Mouse (Mus musculus): ENCODE results near the gene Klhdc1. TPM values are rescaled to one million over a fixed set of nuclear protein-coding genes. Genes with fewer than 3 reads are reported as not detected.
A peak's percentile ranks its signal among the peaks of the same experiment; 100 is the strongest.

The Klhdc1 gene
- total RNA-seq, 2 experiments from 2014 or later = 12.4 to 13.7 TPM

- no peak for DNase-seq (ENCODE audit: low spot score in 2 of 2)
Observed at GRCm38 (mm10) chr12:69220613-69221277, 20.2 kb upstream of the Klhdc1 start.

DNA sequence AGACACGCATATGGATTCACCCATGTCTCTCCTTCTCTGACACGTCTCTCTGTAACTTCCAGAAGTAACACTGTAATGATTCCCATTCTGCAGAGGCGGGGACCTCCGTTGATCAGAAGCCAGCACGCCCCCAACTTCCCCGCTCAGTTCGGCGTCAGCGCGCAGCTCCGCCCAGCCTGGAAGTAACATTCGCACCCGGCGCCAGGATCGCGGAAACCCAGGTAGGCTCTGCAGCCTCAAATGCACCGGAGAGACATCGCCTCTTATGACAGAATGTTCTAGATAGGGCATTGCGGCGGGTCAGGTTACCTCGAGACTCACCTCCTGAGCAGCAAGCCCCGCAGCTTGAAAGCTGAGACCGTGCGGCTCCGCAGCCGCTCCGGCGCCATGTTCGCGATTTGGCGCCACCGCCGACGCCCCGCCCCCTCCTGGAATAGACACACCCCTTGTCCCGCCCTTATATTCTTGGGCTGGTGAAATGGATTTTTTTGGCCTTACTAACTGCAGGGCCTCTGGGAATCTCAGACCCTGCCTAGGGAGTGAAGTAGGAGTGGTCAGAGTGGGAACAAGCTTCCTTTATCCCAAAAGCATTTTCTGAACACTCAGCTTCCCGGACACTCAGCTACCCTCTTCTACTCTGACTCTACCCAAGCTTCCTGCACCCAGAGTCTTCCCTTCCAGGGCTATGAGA is 13.1 kb upstream of the Klhdc1 start, which contains the start of gene Pole2:
Pole2 (minus strand) TSS at position 420 of the 691 bp plus-strand sequence.
- DNase-seq (ENCODE audit: low spot score in 2 of 2) = peak; percentile 81 to 87

GRCm38 (mm10) chr12:69229251-69229650 is 11.7 kb upstream of the Klhdc1 start:
- DNase-seq (ENCODE audit: low spot score in 2 of 2) = no peak

GRCm38 (mm10) chr12:69235782-69236181 is 5.2 kb upstream of the Klhdc1 start:
- no peak for DNase-seq (ENCODE audit: low spot score in 2 of 2)

GRCm38 (mm10) chr12:69238284-69238683 is 2.7 kb upstream of the Klhdc1 start:
- no peak for DNase-seq (ENCODE audit: low spot score in 2 of 2)

DNA sequence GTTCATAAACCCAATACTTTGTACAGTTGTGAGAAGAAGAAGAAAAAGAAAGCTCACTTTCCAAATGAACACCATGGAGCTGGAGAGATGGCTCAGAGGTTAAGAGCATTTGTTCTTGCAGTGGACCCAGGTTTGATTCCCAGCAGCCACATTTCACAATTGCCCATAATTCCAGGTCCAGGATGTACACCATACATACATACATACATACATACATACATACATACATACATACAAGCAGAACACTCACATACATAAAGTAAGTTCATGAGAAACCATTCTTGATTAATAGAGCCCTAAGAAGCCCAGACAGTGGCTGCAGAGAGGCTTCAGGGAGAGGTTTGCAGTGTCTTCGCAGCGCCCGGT is 412 bp downstream of the Klhdc1 start:
- DNase-seq (ENCODE audit: low spot score in 2 of 2) = no peak

DNA sequence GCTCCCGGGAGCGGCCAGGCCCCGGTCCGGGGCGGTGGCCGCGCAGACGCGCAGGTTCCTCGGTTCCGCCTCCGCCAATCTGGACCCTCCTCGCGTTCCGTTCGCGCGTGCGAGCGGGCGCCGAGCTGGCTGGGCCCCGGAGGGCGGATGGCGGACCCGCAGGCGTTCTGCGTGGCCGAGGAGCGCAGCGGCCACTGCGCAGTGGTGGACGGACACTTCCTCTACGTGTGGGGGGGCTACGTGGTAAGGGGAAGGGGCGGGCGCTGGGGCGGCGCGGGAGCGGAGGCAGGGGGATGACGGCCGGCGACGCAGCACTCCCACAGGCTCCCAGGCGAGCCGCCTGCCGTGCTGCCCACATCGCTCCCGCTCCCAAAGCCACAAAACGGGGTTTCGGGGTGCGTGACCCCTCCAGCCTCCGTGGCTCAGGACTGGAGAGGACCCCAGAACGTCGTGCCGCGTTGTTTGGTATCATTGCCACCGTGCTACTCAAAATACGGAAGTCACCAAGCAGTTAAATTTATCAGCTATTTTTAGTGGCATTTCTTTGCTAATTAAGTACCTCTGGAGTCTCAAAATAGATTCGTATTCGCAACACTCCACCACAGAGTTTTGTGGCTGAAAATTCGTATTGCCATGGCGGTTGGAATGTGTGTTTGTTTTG is 925 bp downstream of the Klhdc1 start:
- DNase-seq (ENCODE audit: low spot score in 2 of 2) = peak; percentile 69 to 71

- DNase-seq (ENCODE audit: low spot score in 2 of 2) = no peak
Observed at GRCm38 (mm10) chr12:69249766-69250165, 8.8 kb downstream of the Klhdc1 start.

DNA sequence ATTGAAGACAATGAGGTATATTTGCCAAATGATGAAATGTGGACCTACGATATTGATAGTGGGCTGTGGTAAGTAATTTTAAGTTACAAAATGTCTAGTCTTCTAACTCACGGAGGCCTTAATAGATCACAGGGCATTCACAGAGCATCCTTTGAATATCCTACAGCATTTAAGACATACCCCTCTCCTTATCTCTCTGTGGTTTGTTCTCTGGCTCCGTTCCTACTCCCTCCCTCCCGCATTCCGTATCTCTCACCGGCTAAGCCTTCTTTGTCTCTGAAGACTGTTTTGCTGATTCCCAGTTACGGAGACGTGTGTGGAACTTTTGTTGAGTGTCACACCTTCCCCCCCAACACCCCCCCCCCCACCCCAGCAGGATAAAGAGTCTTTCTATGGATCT is 9.8 kb downstream of the Klhdc1 start:
- DNase-seq (ENCODE audit: low spot score in 2 of 2) = no peak

DNA sequence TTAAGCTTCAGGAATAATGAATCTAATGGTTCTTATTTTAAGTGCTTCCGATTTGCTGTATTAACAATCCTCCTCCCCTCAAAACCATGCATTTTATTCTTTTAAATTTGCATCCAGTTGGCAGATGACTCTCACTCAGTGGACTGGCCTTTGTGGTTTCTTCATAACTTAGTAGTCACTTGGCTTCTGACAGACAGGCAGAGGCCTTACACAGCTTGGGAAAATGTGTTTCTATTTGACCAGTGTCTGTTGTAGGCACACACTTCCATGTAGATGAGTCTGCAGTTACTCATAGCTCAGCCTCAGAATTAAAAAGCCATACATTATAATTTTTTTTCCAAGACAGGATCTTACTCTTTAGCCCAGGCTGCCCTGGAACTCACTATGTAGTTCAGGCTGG is 12.8 kb downstream of the Klhdc1 start:
- no peak for DNase-seq (ENCODE audit: low spot score in 2 of 2)

- DNase-seq (ENCODE audit: low spot score in 2 of 2) = no peak
Observed at GRCm38 (mm10) chr12:69257836-69258235, 16.9 kb downstream of the Klhdc1 start.

DNA sequence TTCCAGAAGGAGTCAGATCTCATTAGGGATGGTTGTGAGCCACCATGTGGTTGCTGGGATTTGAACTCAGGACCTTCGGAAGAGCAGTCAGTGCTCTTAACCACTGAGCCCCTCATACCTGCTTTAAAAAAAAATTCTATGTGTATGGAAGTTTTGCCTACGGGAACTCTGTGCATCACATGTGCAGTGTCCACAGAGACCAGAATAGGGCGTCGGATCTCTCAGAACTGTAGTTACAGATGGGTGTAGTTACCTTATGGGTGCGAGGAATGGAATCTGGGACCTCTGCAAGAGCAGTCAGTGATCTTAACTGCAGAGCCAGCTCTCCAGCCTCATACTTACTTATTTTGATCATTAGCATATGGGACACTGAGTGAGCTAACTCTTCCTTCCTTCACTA is 21.3 kb downstream of the Klhdc1 start:
- no peak for DNase-seq (ENCODE audit: low spot score in 2 of 2)

DNA sequence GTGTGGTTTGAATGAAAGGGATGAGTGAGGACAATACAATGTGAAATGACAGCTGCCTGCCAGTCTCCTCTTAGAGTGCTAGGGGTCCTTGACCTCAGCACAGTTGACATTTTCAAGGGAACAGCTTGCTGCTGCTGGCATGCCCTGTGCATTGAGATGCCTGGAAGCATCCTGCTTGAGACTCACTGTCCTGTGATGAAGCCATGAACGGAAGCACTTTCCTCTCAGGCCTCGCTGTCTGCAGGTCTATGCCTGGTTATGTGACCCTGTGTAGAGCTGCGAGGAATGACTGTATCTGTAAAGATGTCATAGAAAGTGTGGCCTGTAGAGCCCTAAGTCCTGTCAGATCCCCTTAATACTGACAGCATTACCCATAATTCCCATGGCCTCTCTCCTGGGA is 24.1 kb downstream of the Klhdc1 start:
- DNase-seq (ENCODE audit: low spot score in 2 of 2) = no peak

DNA sequence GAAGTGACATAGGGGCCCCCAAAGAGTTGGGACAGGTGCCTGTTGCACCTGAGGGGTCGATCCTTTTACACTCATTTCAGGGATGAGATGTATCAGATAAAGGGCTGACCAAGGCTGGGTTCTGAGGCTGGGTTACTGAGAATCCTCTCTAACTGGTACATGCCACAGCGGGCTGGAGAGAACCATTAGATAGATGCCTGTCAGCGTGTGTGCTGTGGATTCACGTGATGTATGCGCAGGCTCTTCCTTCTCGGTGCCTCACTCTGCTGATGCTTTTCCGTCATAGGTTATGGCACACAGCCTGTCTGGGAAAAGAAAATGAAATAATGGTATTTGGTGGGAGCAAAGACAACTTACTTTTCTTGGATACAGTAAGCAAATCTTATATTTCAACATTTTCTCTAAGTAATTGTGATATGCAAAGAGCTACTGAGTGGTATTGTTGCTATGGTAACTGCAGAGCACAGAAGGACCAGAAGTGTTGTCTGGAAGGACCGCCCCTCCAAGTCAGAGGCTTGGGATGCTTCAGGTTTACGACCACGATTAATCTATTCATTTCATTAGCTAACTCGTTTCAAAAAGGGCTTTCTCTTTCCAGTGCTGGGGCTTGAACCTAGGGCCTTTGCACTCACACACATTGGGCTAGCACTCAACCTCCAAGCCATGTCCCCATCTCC is 27.1 kb downstream of the Klhdc1 start:
- no peak for DNase-seq (ENCODE audit: low spot score in 2 of 2)

GRCm38 (mm10) chr12:69268956-69269355 is 28.0 kb downstream of the Klhdc1 start:
- DNase-seq (ENCODE audit: low spot score in 2 of 2) = no peak

GRCm38 (mm10) chr12:69279931-69280469 is 39.0 kb downstream of the Klhdc1 start:
- no peak for DNase-seq (ENCODE audit: low spot score in 2 of 2)

- DNase-seq (ENCODE audit: low spot score in 2 of 2) = no peak
Observed at GRCm38 (mm10) chr12:69280915-69281314, 39.9 kb downstream of the Klhdc1 start.

DNA sequence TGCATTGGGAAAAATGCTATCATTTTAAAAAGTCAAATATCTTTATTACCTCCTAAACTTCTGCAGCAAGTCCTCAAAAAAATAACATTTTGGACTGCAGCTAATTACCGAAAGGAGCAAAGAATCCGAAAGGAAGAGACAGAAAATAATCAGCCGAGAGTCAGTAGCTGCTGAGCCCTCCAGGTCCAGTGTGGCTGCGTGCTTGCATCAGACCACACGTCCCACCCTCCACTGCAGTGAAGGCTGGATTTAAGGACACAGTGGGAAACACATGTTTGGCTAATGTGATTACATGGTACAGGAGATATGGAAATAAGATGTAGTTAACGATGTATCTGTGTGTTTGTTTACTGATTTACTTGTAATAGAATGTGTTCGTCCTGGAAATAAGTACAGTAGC is 42.2 kb downstream of the Klhdc1 start:
- no peak for DNase-seq (ENCODE audit: low spot score in 2 of 2)

- DNase-seq (ENCODE audit: low spot score in 2 of 2) = no peak
Observed at GRCm38 (mm10) chr12:69287535-69287934, 46.6 kb downstream of the Klhdc1 start.

GRCm38 (mm10) chr12:69288699-69289098 is 47.7 kb downstream of the Klhdc1 start:
- DNase-seq (ENCODE audit: low spot score in 2 of 2) = no peak

GRCm38 (mm10) chr12:69292401-69292800 is 51.4 kb downstream of the Klhdc1 start:
- no peak for DNase-seq (ENCODE audit: low spot score in 2 of 2)

GRCm38 (mm10) chr12:69293815-69294214 is 52.8 kb downstream of the Klhdc1 start:
- no peak for DNase-seq (ENCODE audit: low spot score in 2 of 2)
